Mouse (Mus musculus) myocyte (in vitro differentiated cells): ENCODE measurements at regions not wholly inside any gene's neighbourhood (a gene's known extent, or its start where the extent isn't known, plus 50 kb on each side); places are given as distances from the start of the nearest gene placed in this dataset.

Experiments used
- H3K27me3 ChIP-seq: one replicate; pipeline ENCODE4 v1.6.1; 2011; ENCODE audit not compliant: control insufficient read depth, insufficient read depth, insufficient read length
- H3K36me3 ChIP-seq: one replicate; pipeline ENCODE4 v1.6.1; 2011; ENCODE audit not compliant: control insufficient read depth, insufficient read depth
- H3K4me2 ChIP-seq: one replicate; pipeline ENCODE4 v1.6.1; 2011; ENCODE audit warnings: low read depth, control low read depth
- H3K4me3 ChIP-seq: one replicate; pipeline ENCODE4 v1.5.1; 2011; ENCODE audit warnings: mild to moderate bottlenecking, control low read depth, moderate library complexity
- H3K79me2 ChIP-seq: one replicate; pipeline ENCODE4 v1.6.1; 2011; ENCODE audit not compliant: control insufficient read depth, insufficient read depth
- H3ac ChIP-seq: one replicate; pipeline ENCODE4 v1.6.1; 2011; ENCODE audit not compliant: control insufficient read depth, insufficient read length
- CEBPB ChIP-seq: IDR thresholded peaks from 2 replicates; pipeline ENCODE4 v1.6.1; 2011; ENCODE audit warnings: mild to moderate bottlenecking, moderate library complexity; ENCODE audit not compliant: poor library complexity, insufficient read depth, severe bottlenecking
- E2F4 ChIP-seq: IDR thresholded peaks from one replicate; pipeline ENCODE4 v1.6.1; 2011; ENCODE audit warnings: mild to moderate bottlenecking, control low read depth, moderate library complexity; ENCODE audit not compliant: insufficient read depth
- MAX ChIP-seq: IDR thresholded peaks from one replicate; pipeline ENCODE4 v1.6.1; 2011; ENCODE audit warnings: low read depth, mild to moderate bottlenecking, control low read depth
- MYOD1 ChIP-seq, 3 experiments: IDR thresholded peaks; one replicate each; pipeline ENCODE4 v1.6.1; 2011; ENCODE audit warnings: control low read depth in 2 of 3, low read depth in 2 of 3, mild to moderate bottlenecking in 2 of 3, moderate library complexity in 1 of 3; ENCODE audit not compliant: insufficient read length in 2 of 3, control insufficient read depth in 1 of 3
- MYOG ChIP-seq, 3 experiments: IDR thresholded peaks; one replicate each; pipeline ENCODE4 v1.6.1; 2011; ENCODE audit warnings: control low read depth in 2 of 3, low read depth in 2 of 3, mild to moderate bottlenecking in 2 of 3; ENCODE audit not compliant: insufficient read length in 2 of 3, control insufficient read depth in 1 of 3, insufficient read depth in 1 of 3
- POLR2A ChIP-seq: IDR thresholded peaks from one replicate; pipeline ENCODE4 v1.6.1; 2011; ENCODE audit warnings: low read depth, mild to moderate bottlenecking, control low read depth, moderate library complexity; ENCODE audit not compliant: insufficient read length
- POLR2AphosphoS2 ChIP-seq: IDR thresholded peaks from one replicate; pipeline ENCODE4 v1.6.1; 2011; ENCODE audit warnings: low read depth, control low read depth; ENCODE audit not compliant: insufficient read length
- REST ChIP-seq: IDR thresholded peaks from one replicate; pipeline ENCODE4 v1.6.1; 2011; ENCODE audit warnings: mild to moderate bottlenecking, control low read depth, moderate library complexity; ENCODE audit not compliant: insufficient read depth, insufficient read length
- SRF ChIP-seq: IDR thresholded peaks from one replicate; pipeline ENCODE4 v1.6.1; 2011; ENCODE audit warnings: low read depth; ENCODE audit not compliant: control insufficient read depth, insufficient read length
- TCF12 ChIP-seq: IDR thresholded peaks from one replicate; pipeline ENCODE4 v1.6.1; 2011; ENCODE audit warnings: mild to moderate bottlenecking, control low read depth; ENCODE audit not compliant: poor library complexity, insufficient read depth, severe bottlenecking
- TCF3 ChIP-seq: IDR thresholded peaks from one replicate; pipeline ENCODE4 v1.6.1; 2011; ENCODE audit warnings: low read depth, control low read depth; ENCODE audit not compliant: insufficient read length
- USF1 ChIP-seq: IDR thresholded peaks from one replicate; pipeline ENCODE4 v1.6.1; 2011; ENCODE audit warnings: low read depth, mild to moderate bottlenecking, control low read depth, moderate library complexity

GRCm38 (mm10) chr13:52721463-52721862, 138.5 kb downstream of the Syk start:
- H3ac ChIP-seq, result no peak overlapping the region
- H3K36me3 ChIP-seq, result no peaks in the 10 kb centered on the region
- H3K27me3 ChIP-seq, result no peaks in the 10 kb centered on the region
- no peaks in the 10 kb centered on the region for H3K79me2 ChIP-seq
- H3K4me3 ChIP-seq, result no peak overlapping the region
- H3K4me2 ChIP-seq, result no peak overlapping the region
- TF ChIP-seq SRF, result no peak
- TF ChIP-seq CEBPB, result no peak
- TF ChIP-seq POLR2AphosphoS2, result no peak
- no peak for TF ChIP-seq TCF3
- TF ChIP-seq TCF12, result no peak
- no peak for TF ChIP-seq MYOD1 (IDR thresholded peaks at IDR 0.05; ENCODE audit: control insufficient read depth in 1 of 3, insufficient read length in 2 of 3, low read depth in 2 of 3)
- no peak for TF ChIP-seq MYOG (IDR thresholded peaks at IDR 0.05; ENCODE audit: control insufficient read depth in 1 of 3, insufficient read depth in 1 of 3, insufficient read length in 2 of 3, low read depth in 2 of 3)
- no peak for TF ChIP-seq E2F4

- Histone ChIP-seq H3K4me2 (no peak overlapping the region), H3ac (no peak overlapping the region), H3K4me3 (no peak overlapping the region), H3K79me2 (no peaks in the 10 kb centered on the region), H3K27me3 (no peaks in the 10 kb centered on the region), H3K36me3 (no peaks in the 10 kb centered on the region)
- TF ChIP-seq MYOD1 (IDR thresholded peaks at IDR 0.05; ENCODE audit: control insufficient read depth in 1 of 3, insufficient read length in 2 of 3, low read depth in 2 of 3) (no peak), E2F4 (no peak), POLR2AphosphoS2 (no peak), POLR2A (no peak), MAX (no peak), SRF (no peak), USF1 (no peak), CEBPB (no peak), MYOG (IDR thresholded peaks at IDR 0.05; ENCODE audit: control insufficient read depth in 1 of 3, insufficient read depth in 1 of 3, insufficient read length in 2 of 3, low read depth in 2 of 3) (no peak), REST (no peak), TCF12 (no peak), TCF3 (no peak)
Observed at GRCm38 (mm10) chr13:52722718-52723117, 139.7 kb downstream of the Syk start.

GRCm38 (mm10) chr13:52726043-52726442, 143.1 kb downstream of the Syk start:
- Histone ChIP-seq H3K4me2 (no peak overlapping the region), H3ac (no peak overlapping the region), H3K27me3 (no peaks in the 10 kb centered on the region), H3K36me3 (no peaks in the 10 kb centered on the region), H3K4me3 (no peak overlapping the region), H3K79me2 (no peaks in the 10 kb centered on the region)
- TF ChIP-seq TCF12 (no peak), E2F4 (no peak), USF1 (no peak), TCF3 (no peak), POLR2AphosphoS2 (no peak), REST (no peak), MAX (no peak), SRF (no peak), MYOG (IDR thresholded peaks at IDR 0.05; ENCODE audit: control insufficient read depth in 1 of 3, insufficient read depth in 1 of 3, insufficient read length in 2 of 3, low read depth in 2 of 3) (no peak), POLR2A (no peak), CEBPB (no peak), MYOD1 (IDR thresholded peaks at IDR 0.05; ENCODE audit: control insufficient read depth in 1 of 3, insufficient read length in 2 of 3, low read depth in 2 of 3) (no peak)

- H3K36me3 ChIP-seq, result no peaks in the 10 kb centered on the region
- H3K4me2 ChIP-seq, result no peak overlapping the region
- H3K79me2 ChIP-seq, result no peaks in the 10 kb centered on the region
- H3ac ChIP-seq, result no peak overlapping the region
- no peak overlapping the region for H3K4me3 ChIP-seq
- no peak for TF ChIP-seq USF1
- TF ChIP-seq MYOG (IDR thresholded peaks at IDR 0.05; ENCODE audit: control insufficient read depth in 1 of 3, insufficient read depth in 1 of 3, insufficient read length in 2 of 3, low read depth in 2 of 3), result no peak
- TF ChIP-seq MAX, result no peak
- TF ChIP-seq SRF, result no peak
- no peaks in the 10 kb centered on the region for H3K27me3 ChIP-seq
Observed at GRCm38 (mm10) chr13:52726525-52726924, 143.6 kb downstream of the Syk start.

- H3K4me2 ChIP-seq, result no peak overlapping the region
Observed at GRCm38 (mm10) chr13:52735453-52735933, 152.5 kb downstream of the Syk start.

More at GRCm38 (mm10) chr13:52735453-52735933, 152.5 kb downstream of the Syk start:
- TF ChIP-seq TCF3, result no peak
- no peak for TF ChIP-seq E2F4
- no peak for TF ChIP-seq REST
- no peak for TF ChIP-seq TCF12
- no peak for TF ChIP-seq CEBPB
- TF ChIP-seq POLR2AphosphoS2, result no peak
- TF ChIP-seq USF1, result no peak
- no peak for TF ChIP-seq POLR2A
- no peak for TF ChIP-seq MAX
- no peak for TF ChIP-seq SRF
- TF ChIP-seq MYOG (IDR thresholded peaks at IDR 0.05; ENCODE audit: control insufficient read depth in 1 of 3, insufficient read depth in 1 of 3, insufficient read length in 2 of 3, low read depth in 2 of 3), result no peak
- TF ChIP-seq MYOD1 (IDR thresholded peaks at IDR 0.05; ENCODE audit: control insufficient read depth in 1 of 3, insufficient read length in 2 of 3, low read depth in 2 of 3), result no peak
- Histone ChIP-seq H3K79me2 (no peaks in the 10 kb centered on the region), H3K36me3 (no peaks in the 10 kb centered on the region), H3K27me3 (no peaks in the 10 kb centered on the region), H3ac (no peak overlapping the region), H3K4me3 (no peak overlapping the region)
